Mouse (Mus musculus) lung, adult 2 months (tissue): Measurements from ENCODE around the gene Fam193b. TPM values are rescaled to one million over a fixed set of nuclear protein-coding genes. Genes with fewer than 3 reads are reported as not detected.

Source experiments
- DNase-seq: peaks from one replicate; pipeline ENCODE4 v3.0.0; 2022
- H3K4me1 ChIP-seq: fragments of 200-500 bp; 2 replicates; pipeline ENCODE4 v1.6.1; 2011; ENCODE audit warnings: low read length; ENCODE audit not compliant: control insufficient read depth, insufficient read depth
- H3K4me3 ChIP-seq: fragments of 200-500 bp; replicated peaks from 2 replicates; pipeline ENCODE3; 2011; ENCODE audit warnings: low read depth, mild to moderate bottlenecking, control low read depth, low read length; ENCODE audit errors: extremely low read depth
- CTCF ChIP-seq: fragments of 200-500 bp; IDR thresholded peaks from 2 replicates; pipeline ENCODE4 v1.5.1; 2011; ENCODE audit warnings: mild to moderate bottlenecking, low read length, control low read depth; ENCODE audit not compliant: insufficient read depth
- POLR2A ChIP-seq: fragments of 200-500 bp; IDR thresholded peaks from 2 replicates; pipeline ENCODE4 v1.6.1; 2011; ENCODE audit warnings: low read depth, mild to moderate bottlenecking, control low read depth, low read length, borderline replicate concordance; ENCODE audit errors: extremely low read depth
- WGBS: fragments of 180-500 bp; shearing (Covaris S2); methylation state at CpG from one replicate; pipeline ENCODE4 v1.1.7; 2018; 5-methylcytosine and 5-hydroxymethylcytosine counted together
- polyA plus RNA-seq: library from polyadenylated mRNA; depleted of rRNA; stranded (reverse); fragments of >200 nt; gene quantifications from 2 replicates; pipeline ENCODE4 v1.2.3, GENCODE M21; 2012; rRNA removed

Fam193b gene
- polyA plus RNA-seq = 142 and 151 TPM in 2 replicates

DNA sequence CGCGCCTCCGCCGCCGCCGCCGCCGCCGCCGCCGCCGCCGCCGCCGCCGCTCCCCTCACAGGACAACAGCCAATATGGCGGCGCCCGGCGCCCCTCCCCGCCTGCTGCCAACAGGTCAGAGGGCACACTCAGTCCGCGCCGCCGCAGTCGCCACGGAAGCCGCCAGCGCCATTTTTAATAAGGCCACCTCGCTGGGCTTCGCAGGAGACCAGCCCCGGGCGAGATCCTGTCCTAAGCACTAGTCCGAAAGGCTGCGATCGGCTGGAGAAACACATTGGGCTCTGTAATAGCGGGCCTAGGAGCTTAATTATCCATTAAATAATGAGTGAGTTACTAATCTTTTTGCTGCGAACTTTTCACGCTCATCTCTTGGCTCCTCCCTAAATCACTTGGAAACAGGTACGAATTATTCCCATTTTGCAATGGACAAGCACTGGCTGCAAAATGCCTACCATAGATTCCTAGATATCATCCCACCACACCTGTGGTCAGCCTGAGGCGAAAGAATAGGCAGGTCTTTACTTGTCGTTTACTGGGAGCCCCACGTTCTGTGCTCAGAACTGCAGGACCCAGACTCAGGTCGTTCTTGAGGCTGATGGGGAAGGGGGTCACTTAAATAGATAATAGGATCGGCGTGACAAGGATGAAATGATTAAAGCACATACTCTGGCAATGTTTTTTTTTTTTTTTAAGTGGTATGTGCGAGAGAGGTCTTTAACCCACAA lies at the start of gene Fam193b:
Gene Fam193b, minus strand, starts transcription at position 94 of the 725 bp plus-strand sequence.
- H3K4me3 ChIP-seq = peak within 1 kb of the TSS; percentile 91
- WGBS = 2% methylated on average over 47 of the region's 47 CpGs
- no peak for TF ChIP-seq CTCF
- TF ChIP-seq POLR2A = peak; percentile 45; the same call in 1 of the 2 replicates
- peak; percentile 93 for DNase-seq
- H3K4me1 ChIP-seq = peaks cover 5% of the 10 kb centered on the region

DNA sequence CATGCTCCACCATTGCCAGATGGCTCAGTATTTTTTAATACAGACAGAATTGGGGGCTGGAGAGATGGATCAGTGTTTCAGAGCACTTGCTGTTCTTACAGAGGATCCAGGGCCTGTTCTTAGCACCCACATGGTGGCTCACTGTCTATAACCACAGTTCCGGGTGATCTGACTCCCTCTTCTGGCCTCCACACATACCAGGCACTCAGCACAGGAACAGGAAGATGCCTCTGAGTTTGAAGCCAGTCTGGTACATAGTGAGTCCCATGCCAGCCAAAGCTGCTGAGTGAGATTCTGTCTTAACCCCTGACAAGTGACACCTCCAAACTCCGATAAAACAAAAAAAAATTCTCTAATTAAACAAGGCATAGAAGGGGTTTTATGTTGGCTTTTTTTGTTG lies 49.4 kb upstream of the Fam193b start:
- 71% methylated on average over 2 of the region's 2 CpGs for WGBS
- Histone ChIP-seq H3K4me3 (no peak overlapping the region), H3K4me1 (no peaks in the 10 kb centered on the region; the same call in 1 of the 2 replicates)
- no peak for DNase-seq
- TF ChIP-seq POLR2A (no peak), CTCF (no peak)

DNA sequence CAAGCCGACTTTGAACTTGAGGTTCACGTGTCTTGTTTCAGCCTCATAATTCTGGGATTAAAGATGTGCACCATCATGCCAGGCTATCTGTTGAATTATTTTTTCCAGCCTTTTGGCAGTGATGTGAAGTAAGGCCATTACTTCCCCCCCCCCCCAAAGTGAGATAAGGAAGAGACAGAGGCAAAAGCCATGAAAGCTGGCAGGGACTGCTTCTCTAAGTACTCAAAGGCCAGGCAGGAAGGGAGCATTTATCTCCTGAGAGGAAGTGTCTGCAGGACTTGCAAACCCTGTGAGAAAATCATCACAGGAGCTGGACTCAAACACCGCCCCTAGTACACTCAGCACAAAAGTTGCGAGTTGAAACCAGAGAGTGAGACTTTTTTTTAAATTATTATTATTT lies 48.4 kb upstream of the Fam193b start:
- no peak for DNase-seq
- no peak for TF ChIP-seq POLR2A
- TF ChIP-seq CTCF = no peak
- Histone ChIP-seq H3K4me1 (no peaks in the 10 kb centered on the region; the same call in 1 of the 2 replicates), H3K4me3 (no peak overlapping the region)
- 66% methylated on average over 4 of the region's 4 CpGs for WGBS

DNA sequence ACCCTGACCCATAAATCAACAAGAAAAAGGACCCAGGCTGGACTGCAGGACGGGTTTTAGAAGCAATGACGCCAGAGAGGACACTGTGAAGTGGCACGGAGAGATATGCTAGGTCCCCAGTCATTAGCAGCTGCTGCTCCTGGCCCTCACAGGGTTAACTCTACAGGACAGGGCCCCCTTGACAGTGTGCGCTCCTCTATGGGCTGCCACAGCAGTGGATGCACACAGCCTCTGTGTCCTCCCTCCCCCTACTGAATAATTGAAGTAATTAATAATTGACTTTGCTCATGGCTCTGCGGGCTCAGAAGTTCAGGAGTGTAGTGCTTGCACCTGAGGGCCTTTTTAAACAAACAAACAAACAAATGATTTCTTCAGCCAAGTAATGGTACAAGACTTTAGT lies 42.6 kb upstream of the Fam193b start:
- no peak for DNase-seq
- H3K4me1 ChIP-seq = no peaks in the 10 kb centered on the region
- H3K4me3 ChIP-seq = no peak overlapping the region
- WGBS = 53% methylated on average over 5 of the region's 5 CpGs
- TF ChIP-seq POLR2A (no peak), CTCF (no peak)

DNA sequence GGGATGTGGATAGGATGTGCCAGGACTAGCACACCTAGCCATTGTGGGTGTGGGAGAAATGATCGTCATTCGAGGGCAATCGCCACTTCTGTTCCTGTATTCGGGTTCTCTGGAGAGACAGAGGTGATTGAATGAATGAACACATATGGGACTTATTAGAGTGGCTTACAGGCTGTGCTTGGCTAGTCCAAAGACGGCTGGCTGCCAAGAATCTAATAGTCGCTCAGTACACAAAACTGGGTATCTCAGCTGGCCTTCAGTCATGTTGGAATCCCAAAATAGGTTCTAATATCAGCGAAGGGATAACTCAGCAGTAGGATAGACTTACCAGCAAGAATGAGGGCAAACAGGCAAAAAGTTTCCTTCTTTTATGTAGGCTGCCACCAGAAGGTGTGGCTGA lies 41.1 kb upstream of the Fam193b start:
- TF ChIP-seq CTCF = no peak
- WGBS = 79% methylated on average over 7 of the region's 7 CpGs
- DNase-seq = no peak
- no peaks in the 10 kb centered on the region for H3K4me1 ChIP-seq
- no peak overlapping the region for H3K4me3 ChIP-seq

DNA sequence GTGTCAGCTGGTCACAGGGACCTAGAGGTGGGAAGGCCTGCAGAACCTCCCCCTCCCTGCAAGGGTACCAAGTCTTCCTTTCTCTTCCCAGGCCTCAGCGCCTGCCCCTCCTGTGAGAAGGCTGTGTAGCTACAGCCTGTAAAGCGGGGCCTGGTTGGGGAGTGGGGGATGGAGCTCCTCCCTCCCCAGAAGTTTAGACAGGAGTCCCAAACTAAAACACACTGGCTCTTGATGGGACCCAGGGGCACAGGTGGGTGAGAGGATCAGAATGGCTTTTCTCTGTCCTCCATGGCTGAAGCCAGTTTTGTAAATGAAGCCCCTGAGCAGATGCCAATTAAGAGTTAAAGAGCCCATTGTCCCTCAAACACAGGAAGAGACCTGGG lies 36.7 kb upstream of the Fam193b start:
- DNase-seq = no peak
- 88% methylated on average over 2 of the region's 2 CpGs for WGBS
- TF ChIP-seq POLR2A (no peak), CTCF (no peak)
- no peaks in the 10 kb centered on the region for H3K4me1 ChIP-seq
- H3K4me3 ChIP-seq = no peak overlapping the region

DNA sequence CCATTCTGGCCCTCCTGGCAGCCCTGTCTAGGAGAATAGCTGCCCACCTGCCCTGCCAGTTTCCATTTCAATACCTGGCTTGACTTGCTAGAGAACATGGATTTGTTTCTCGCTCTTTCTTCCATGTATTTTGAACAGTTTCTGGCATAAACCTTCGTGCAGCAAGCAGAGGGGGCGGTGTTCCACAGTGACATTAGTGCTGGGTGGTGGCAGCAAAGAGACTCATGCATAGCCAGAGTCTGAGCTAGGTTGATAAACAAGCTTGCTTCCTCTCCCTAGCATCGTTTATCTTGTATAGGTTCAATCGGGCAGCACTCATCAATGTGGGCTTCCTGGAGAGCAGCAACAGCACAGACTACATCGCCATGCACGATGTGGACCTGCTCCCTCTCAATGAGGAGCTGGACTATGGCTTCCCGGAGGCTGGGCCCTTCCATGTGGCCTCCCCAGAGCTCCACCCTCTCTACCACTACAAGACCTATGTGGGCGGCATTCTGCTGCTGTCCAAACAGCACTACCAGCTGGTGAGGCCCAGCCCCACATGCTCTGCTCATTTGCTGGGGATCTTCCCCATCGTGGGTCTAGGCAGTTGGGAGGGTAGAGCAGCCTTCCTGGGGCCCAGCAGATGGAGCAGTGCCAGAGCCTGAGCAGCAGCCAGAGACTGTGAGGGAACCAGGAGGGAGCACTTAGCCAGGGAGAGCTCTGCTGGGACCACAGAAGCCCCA lies 36.1 kb upstream of the Fam193b start:
- H3K4me1 ChIP-seq = no peaks in the 10 kb centered on the region
- 74% methylated on average over 10 of the region's 10 CpGs for WGBS
- TF ChIP-seq POLR2A = no peak
- TF ChIP-seq CTCF = no peak
- no peak overlapping the region for H3K4me3 ChIP-seq
- no peak for DNase-seq

DNA sequence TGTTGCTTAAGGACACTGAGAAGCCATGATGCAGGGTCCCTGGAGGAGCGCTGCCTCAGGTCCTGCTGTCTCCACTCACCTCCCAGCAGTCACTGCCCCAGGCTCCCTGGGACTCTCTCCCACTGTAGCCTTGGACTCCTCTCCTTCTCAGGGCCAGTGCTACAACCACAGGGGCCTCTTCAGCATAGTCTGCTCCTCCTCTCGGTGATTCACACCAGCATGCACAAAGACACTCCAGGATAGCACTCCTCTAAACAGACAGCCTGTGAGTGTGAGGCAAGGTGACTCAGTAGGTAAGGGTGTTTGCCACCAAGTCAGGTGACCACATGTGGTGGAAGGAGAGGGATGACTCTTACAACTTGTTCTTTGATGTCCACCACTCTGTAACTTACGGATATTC lies 33.7 kb upstream of the Fam193b start:
- Histone ChIP-seq H3K4me1 (peaks cover 3% of the 10 kb centered on the region; the same call in 1 of the 2 replicates), H3K4me3 (no peak overlapping the region)
- DNase-seq = no peak
- 91% methylated on average over 3 of the region's 3 CpGs for WGBS
- TF ChIP-seq POLR2A (no peak), CTCF (no peak)

DNA sequence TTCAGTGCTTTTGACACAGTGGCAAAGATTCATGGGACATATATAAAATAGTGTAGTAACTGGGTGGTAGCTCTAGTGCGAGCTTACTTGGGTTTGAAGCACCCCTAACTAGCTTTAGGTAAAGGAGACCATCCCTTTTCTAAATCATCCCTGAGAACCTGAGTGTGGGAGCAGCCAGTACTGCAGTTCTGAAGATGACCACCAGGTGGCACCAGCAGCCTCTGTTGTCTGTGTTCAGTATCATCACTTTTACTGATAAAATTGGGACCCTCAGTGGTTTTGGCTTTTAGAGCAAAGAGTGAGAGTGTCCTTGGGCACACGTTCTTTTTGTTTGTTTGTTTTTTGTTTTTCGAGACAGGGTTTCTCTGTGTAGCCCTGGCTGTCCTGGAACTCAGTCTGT lies 30.7 kb upstream of the Fam193b start:
- 4% methylated on average over 3 of the region's 3 CpGs for WGBS
- DNase-seq = peak; percentile 81
- TF ChIP-seq CTCF = peak; percentile 91
- no peak for TF ChIP-seq POLR2A
- Histone ChIP-seq H3K4me1 (peaks cover 6% of the 10 kb centered on the region; the same call in 1 of the 2 replicates), H3K4me3 (no peak overlapping the region)

DNA sequence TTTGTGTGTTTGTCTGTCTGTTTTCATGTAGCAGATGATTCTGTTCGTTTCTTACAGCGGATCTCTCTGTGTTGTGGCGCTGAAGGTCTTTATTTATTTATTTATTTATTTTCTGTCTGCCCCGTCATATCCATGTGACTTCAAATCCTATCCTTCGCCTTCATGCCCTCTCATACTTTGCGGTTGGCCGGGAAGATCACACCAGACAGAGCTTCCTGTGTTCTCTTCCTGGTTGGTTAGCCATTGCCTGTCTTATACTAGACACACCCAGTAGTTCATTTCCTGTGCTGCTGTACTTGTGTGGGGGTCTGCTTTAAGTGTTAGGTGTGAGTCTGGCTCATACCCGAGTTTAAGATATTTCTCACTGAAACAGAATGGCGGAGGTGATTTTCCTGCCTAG lies 29.7 kb upstream of the Fam193b start:
- peak overlapping the region; percentile 97 for H3K4me3 ChIP-seq
- no peak for DNase-seq
- peaks cover 6% of the 10 kb centered on the region; the same call in 1 of the 2 replicates for H3K4me1 ChIP-seq
- TF ChIP-seq CTCF = no peak
- TF ChIP-seq POLR2A = no peak
- WGBS = 8% methylated on average over 9 of the region's 9 CpGs
